Mouse (Mus musculus) heart, postnatal 0 days (tissue): ENCODE measurements around the gene Dpysl5. TPM values are rescaled to one million over a fixed set of nuclear protein-coding genes. Genes with fewer than 3 reads are reported as not detected.

ENCODE experiments used
- ATAC-seq: fragments of 200-750 bp; cut with Nextera tagmentation; 2 replicates; pipeline ENCODE4 v1.8.0; 2017; ENCODE audit warnings: low read depth, moderate number of reproducible peaks, moderate library complexity; ENCODE audit not compliant: insufficient read depth
- DNase-seq: peaks from one replicate; pipeline ENCODE4 v3.0.0-alpha.2; 2016; ENCODE audit warnings: low spot score
- H3K27ac ChIP-seq: fragments of 300-500 bp; sonication (generic); 2 replicates; pipeline ENCODE4 v1.5.1; 2014; ENCODE audit warnings: low read depth, mild to moderate bottlenecking
- H3K27me3 ChIP-seq: fragments of 300-500 bp; sonication (generic); 2 replicates; pipeline ENCODE4 v1.6.1; 2014; ENCODE audit warnings: low read length, mixed read lengths; ENCODE audit not compliant: control insufficient read depth, insufficient read depth
- H3K36me3 ChIP-seq: fragments of 300-500 bp; sonication (generic); replicated peaks from 2 replicates; pipeline ENCODE4 v1.6.1; 2014; ENCODE audit warnings: low read length, mixed read lengths; ENCODE audit not compliant: control insufficient read depth, insufficient read depth
- H3K4me1 ChIP-seq: fragments of 300-500 bp; sonication (generic); 2 replicates; pipeline ENCODE4 v1.6.1; 2014; ENCODE audit warnings: antibody characterized with exemption; ENCODE audit not compliant: control insufficient read depth, insufficient read depth
- H3K4me2 ChIP-seq: fragments of 300-500 bp; sonication (generic); 2 replicates; pipeline ENCODE4 v1.6.1; 2014; ENCODE audit warnings: low read depth, mild to moderate bottlenecking, low read length, moderate library complexity
- H3K4me3 ChIP-seq: fragments of 300-500 bp; sonication (generic); 2 replicates; pipeline ENCODE4 v1.5.1; 2014; ENCODE audit warnings: low read depth, low read length
- H3K9ac ChIP-seq: fragments of 300-500 bp; sonication (generic); replicated peaks from 2 replicates; pipeline ENCODE4 v1.6.1; 2014; ENCODE audit warnings: low read depth, low read length, mixed read lengths
- H3K9me3 ChIP-seq: fragments of 300-500 bp; sonication (generic); replicated peaks from 2 replicates; pipeline ENCODE4 v1.6.1; 2016; ENCODE audit warnings: low read length; ENCODE audit not compliant: control insufficient read depth
- CTCF ChIP-seq: IDR thresholded peaks from 2 replicates; pipeline ENCODE4 v1.5.1; 2016; ENCODE audit warnings: antibody characterized with exemption, control low read depth, low read depth
- EP300 ChIP-seq: IDR thresholded peaks from 2 replicates; pipeline ENCODE4 v1.6.1; 2016; ENCODE audit warnings: antibody characterized with exemption, low read depth
- WGBS: fragments of 180-500 bp; shearing (Covaris S2); extraction: QIAGEN DNeasy Blood & Tissue Kit; methylation state at CpG from one replicate; pipeline ENCODE4 v1.1.7; 2014; 5-methylcytosine and 5-hydroxymethylcytosine counted together
- polyA plus RNA-seq: library from polyadenylated mRNA; unstranded; fragments of >200 nt; fragmentation: Nextera tagmentation; extraction: Ambion mirVana; gene quantifications from 2 replicates; pipeline ENCODE4 v1.2.1, GENCODE M21; 2015
- total RNA-seq: library from RNA; depleted of rRNA; stranded (reverse); fragments of >200 nt; gene quantifications from 2 replicates; pipeline ENCODE4 v1.2.3, GENCODE M21; 2014; ENCODE audit warnings: low replicate concordance

Gene Dpysl5
- total and polyA plus RNA-seq, 2 experiments from 2014 or later, result 0.83 to 4.7 TPM

DNA sequence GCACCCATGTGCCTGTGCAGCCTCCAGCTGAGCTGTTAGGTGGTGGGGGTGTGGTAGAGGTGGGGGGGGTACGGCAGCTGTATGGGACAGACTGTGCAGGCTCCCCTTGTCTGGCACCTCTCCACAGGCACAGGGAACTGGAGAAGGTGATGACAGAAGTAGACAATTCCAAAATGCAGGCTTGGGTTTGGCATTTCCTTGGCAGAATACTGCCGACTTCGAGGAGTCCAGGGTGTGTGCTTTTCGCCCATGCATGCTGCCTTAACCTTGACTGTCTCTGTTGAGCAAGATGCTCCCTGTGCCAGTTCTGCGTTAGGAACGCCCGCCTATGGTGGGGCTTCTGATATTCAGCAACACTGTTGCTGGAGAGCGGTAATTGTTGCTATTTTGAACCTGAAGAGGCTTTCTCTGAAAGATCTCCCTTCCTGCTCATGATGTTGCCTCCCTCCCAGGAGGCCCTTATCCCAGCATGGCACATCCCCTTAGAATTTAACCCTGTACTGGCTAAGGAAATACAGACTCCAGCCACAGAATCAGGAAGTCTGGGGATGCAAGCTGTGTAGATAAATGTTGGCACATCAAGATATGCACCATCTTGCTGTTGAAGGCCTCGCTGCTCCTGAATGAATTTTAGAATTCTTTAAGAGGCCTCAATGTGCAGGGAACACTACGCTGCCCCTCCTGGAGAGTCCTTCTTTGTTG lies 26.9 kb downstream of the Dpysl5 start:
- Histone ChIP-seq H3K9me3 (no peaks in the 10 kb centered on the region), H3K4me2 (no peak overlapping the region), H3K9ac (no peak overlapping the region), H3K4me1 (peaks cover 10% of the 10 kb centered on the region), H3K27ac (no peak overlapping the region), H3K36me3 (no peaks in the 10 kb centered on the region), H3K27me3 (no peaks in the 10 kb centered on the region), H3K4me3 (no peak overlapping the region)
- 10% methylated on average over 10 of the region's 10 CpGs for WGBS
- peak; percentile 51 for ATAC-seq
- peak; percentile 61 for DNase-seq
- TF ChIP-seq EP300 (no peak), CTCF (no peak)

DNA sequence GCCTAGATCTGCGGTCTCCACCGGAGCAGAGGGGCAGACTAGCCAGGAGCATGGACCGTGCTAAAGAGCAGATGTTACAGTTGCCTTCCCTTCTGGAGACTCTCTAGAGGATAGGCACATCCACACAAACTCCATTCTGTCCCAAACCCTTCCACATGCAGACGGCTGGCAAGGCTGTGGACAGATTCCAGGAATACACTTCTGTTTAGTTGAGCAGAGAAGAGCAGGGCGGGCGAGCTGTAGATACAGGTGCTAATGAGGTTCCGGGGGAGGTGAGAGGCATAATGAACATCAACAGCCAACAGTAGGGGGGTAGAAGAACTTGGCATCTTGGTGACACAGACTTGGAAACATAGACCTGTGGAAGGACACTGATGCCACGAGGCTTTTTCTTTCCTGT lies 28.2 kb downstream of the Dpysl5 start:
- Histone ChIP-seq H3K9me3 (no peaks in the 10 kb centered on the region), H3K36me3 (no peaks in the 10 kb centered on the region), H3K27me3 (no peaks in the 10 kb centered on the region), H3K4me3 (no peak overlapping the region), H3K4me2 (no peak overlapping the region), H3K9ac (no peak overlapping the region), H3K4me1 (peaks cover 10% of the 10 kb centered on the region), H3K27ac (no peak overlapping the region)
- 62% methylated on average over 8 of the region's 8 CpGs for WGBS
- no peak for DNase-seq
- TF ChIP-seq CTCF (no peak), EP300 (no peak)
- ATAC-seq, result no peak

DNA sequence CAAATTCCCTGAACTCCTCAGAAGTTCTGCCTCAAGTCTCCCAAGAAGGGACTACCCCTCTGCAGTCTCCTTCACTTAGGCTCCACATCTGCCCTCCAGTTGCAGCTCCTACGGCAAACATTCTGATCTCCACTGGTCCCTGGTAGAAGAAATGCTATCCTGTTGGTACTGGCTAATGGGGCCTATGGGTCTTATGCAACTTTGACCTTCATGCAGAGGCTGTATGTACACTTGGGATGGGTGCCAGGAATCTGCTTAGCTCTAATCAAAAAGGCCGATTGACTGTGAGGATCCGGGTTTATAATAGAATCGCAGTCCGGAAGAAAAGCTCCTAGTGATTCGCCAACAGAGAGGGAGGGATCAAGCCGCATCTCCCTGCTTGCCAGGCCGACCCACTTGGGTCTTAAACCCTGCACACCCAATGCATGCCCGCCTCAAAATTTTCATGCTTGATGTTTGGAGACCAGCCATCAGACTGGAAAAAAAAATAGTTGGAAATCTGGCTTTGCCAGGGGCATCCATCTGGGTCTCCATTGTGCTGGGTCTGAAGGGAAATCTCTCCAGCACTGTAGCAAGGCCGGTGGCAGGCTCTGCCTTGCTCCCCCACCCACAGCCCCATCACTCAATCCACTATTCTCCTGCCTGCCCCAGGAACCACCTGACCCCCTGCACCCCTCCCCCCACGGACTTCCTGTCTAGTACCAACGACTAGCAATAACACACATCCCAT lies 38.4 kb downstream of the Dpysl5 start:
- Histone ChIP-seq H3K4me1 (peaks cover 10% of the 10 kb centered on the region; the same call in 1 of the 2 replicates), H3K4me3 (no peak overlapping the region), H3K27ac (no peak overlapping the region), H3K9me3 (no peaks in the 10 kb centered on the region), H3K27me3 (no peaks in the 10 kb centered on the region), H3K9ac (no peak overlapping the region), H3K36me3 (no peaks in the 10 kb centered on the region), H3K4me2 (no peak overlapping the region)
- 52% methylated on average over 12 of the region's 12 CpGs for WGBS
- no peak for DNase-seq
- ATAC-seq, result no peak
- TF ChIP-seq EP300 (no peak), CTCF (no peak)

DNA sequence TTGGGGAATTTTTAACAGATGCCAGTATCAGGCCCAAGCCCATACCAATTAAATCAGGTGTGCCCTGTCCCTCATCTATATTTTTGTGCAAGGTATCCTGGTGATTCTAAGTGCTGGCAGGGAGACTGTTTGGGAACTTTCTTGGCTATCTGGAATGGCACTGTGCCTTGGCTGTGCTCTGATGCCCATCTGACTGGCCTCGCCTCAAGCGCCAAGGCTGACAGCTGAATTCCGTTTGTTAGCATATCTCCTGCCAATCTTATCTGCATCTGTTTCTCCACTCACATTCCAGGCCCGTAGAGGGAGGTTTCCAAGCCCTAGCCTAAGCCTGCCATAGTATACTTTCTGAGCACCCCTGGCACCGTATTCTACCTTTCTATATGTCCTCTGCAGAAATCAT lies 39.7 kb downstream of the Dpysl5 start:
- no peak for ATAC-seq
- TF ChIP-seq EP300, result no peak
- WGBS, result 55% methylated on average over 5 of the region's 5 CpGs

DNA sequence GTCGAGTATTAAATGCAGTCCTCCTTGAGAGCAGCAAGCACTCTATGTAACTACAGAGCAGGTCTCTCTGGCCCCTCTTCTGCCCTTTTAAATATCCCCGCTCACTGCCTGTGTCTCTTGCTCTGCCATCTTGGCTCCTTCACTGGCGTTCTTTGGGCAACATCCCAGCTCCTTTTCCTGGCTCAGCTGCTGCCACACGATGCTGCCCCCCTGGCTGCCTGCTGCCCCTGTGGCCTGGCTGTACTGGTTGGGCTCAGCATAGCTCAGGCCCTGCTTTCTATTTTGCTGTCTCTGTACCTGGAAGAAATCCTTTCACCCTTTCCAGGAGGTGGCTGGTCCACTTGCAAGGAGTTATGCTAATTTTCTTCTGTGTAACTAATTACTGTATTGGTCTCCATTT lies 41.8 kb downstream of the Dpysl5 start:
- Histone ChIP-seq H3K4me3 (no peak overlapping the region), H3K4me1 (peaks cover 10% of the 10 kb centered on the region; the same call in 1 of the 2 replicates), H3K9me3 (no peaks in the 10 kb centered on the region), H3K27ac (no peak overlapping the region), H3K27me3 (no peaks in the 10 kb centered on the region), H3K9ac (no peak overlapping the region), H3K4me2 (no peak overlapping the region), H3K36me3 (no peaks in the 10 kb centered on the region)
- TF ChIP-seq CTCF (no peak), EP300 (no peak)
- no peak for DNase-seq
- ATAC-seq, result no peak
- 72% methylated on average over 4 of the region's 4 CpGs for WGBS

More for the DNA sequence above, 39.7 kb downstream of the Dpysl5 start:
- H3K4me2 ChIP-seq, result no peak overlapping the region
- no peak overlapping the region for H3K9ac ChIP-seq
- H3K9me3 ChIP-seq, result no peaks in the 10 kb centered on the region
- H3K4me3 ChIP-seq, result no peak overlapping the region
- H3K4me1 ChIP-seq, result peaks cover 10% of the 10 kb centered on the region; the same call in 1 of the 2 replicates
- DNase-seq, result no peak
- no peak overlapping the region for H3K27ac ChIP-seq
- no peaks in the 10 kb centered on the region for H3K27me3 ChIP-seq
- no peaks in the 10 kb centered on the region for H3K36me3 ChIP-seq
